Mouse (Mus musculus): Measurements from ENCODE around the gene Trem2.

DNA sequence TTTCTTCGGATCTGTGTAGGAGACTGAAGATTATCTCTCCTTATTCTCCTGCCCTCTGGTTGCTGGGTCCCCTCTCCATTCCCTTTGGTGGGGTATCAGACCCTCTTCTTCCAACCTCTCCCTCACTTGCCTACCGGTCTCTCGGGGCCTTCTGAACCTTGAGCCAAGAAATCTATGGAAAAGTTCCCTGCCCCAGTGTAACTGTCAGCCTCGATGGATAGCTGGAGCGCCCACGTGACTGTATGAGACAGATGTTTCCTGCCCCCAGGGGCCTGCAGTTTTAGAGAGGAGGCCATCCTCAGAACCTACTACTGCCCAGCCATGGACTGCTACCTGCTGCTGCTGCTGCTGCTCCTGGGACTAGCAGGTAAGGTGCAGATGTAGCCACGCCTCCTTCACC is 13.4 kb downstream of the Trem2 start, which contains the start of gene Treml1:
- TF ChIP-seq CTCF (IDR thresholded peaks at IDR 0.05; ENCODE audit: low read depth, low read length) (no peak), EP300 (IDR thresholded peaks at IDR 0.05; ENCODE audit: insufficient read depth, low read depth, low read length) (no peak)
